Mouse (Mus musculus): ENCODE measurements around the gene Bpifc. TPM values are rescaled to one million over a fixed set of nuclear protein-coding genes. Genes with fewer than 3 reads are reported as not detected.

Gene Bpifc
- total and polyA plus RNA-seq, 2 experiments from 2014 or later = 0.15 to 0.33 TPM

DNA sequence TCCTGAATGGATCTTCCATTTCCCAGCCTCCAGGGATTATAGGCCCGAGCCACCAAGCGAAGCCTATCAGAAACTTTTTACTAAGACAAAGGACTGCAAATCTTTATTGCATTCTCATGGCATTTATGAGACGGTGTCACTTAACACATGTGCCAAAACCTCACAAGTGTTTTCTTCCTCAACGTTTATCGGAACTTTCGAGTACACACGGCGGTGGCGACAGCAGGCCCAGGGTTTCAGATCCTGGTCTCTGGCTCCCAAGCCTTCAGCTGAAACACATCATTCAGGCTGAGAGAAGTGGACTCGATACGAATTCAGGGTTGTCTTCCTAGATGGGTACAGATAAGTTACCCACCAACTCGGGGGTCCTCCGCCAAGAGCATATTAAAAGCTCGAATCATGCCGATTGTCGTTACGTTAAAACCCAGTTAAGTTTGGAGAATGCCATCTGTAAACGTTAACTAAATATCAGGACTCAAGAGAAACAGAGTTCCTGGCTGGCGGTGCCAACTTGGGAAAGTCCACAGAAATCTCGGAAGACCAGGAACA lies 54.8 kb downstream of the Bpifc start:
- no peaks in the 10 kb centered on the region for H3K9me3 ChIP-seq (ENCODE audit: low read length)
- H3K27ac ChIP-seq (ENCODE audit: low read depth, low read length) = peak overlapping the region; percentile 75
- H3K4me1 ChIP-seq (ENCODE audit: insufficient read depth, low read length) = peaks cover 3% of the 10 kb centered on the region; the same call in 1 of the 2 replicates
- H3K4me2 ChIP-seq (ENCODE audit: low read depth, low read length, poor library complexity, severe bottlenecking) = peak overlapping the region; percentile 77
- TF ChIP-seq CTCF (IDR thresholded peaks at IDR 0.05) = no peak
- 5% methylated on average over 20 of the region's 20 CpGs for WGBS
- H3K4me3 ChIP-seq (ENCODE audit: low read depth, low read length) = peak overlapping the region; percentile 97
- no peaks in the 10 kb centered on the region for H3K27me3 ChIP-seq (ENCODE audit: insufficient read depth, low read length)
- peak overlapping the region; percentile 90 for H3K9ac ChIP-seq (replicated peaks; ENCODE audit: low read length, poor library complexity, severe bottlenecking)
- DNase-seq (ENCODE audit: low spot score) (no peak), ATAC-seq (ENCODE audit: low FRiP score) (no peak)
- H3K36me3 ChIP-seq (ENCODE audit: insufficient read depth, low read length) = peaks cover 11% of the 10 kb centered on the region

DNA sequence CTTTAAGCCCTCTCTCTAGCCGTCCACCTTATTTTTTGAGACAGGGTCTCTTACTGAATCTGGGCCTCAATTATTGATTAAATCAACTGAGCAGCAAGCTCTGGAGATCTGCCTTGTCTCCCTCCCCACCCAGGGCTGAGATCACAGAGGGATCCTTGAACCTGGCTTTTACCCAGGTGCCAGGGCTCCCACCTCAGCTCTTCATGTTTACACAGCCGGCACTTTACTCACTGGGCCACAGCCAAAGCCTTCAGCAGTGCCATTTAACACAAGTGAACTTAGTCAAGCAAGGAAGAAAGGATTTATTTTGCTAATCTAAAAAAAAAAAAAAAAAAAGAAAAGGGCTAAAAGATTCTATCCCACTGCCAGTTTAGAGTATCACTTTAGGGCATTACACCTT lies 57.3 kb downstream of the Bpifc start:
- Histone ChIP-seq H3K36me3 (ENCODE audit: insufficient read depth, low read length) (peaks cover 24% of the 10 kb centered on the region), H3K9ac (replicated peaks; ENCODE audit: low read length, poor library complexity, severe bottlenecking) (no peak overlapping the region), H3K4me3 (ENCODE audit: low read depth, low read length) (no peak overlapping the region), H3K4me2 (ENCODE audit: low read depth, low read length, poor library complexity, severe bottlenecking) (no peak overlapping the region), H3K27me3 (ENCODE audit: insufficient read depth, low read length) (no peaks in the 10 kb centered on the region), H3K9me3 (ENCODE audit: low read length) (no peaks in the 10 kb centered on the region), H3K4me1 (ENCODE audit: insufficient read depth, low read length) (peaks cover 3% of the 10 kb centered on the region; the same call in 1 of the 2 replicates), H3K27ac (ENCODE audit: low read depth, low read length) (no peak overlapping the region)
- DNase-seq (ENCODE audit: low spot score) (no peak), ATAC-seq (ENCODE audit: low FRiP score) (no peak)
- 79% methylated on average over 2 of the region's 2 CpGs for WGBS
- no peak for TF ChIP-seq CTCF (IDR thresholded peaks at IDR 0.05)

- ATAC-seq (ENCODE audit: low FRiP score) = no peak
- Histone ChIP-seq H3K9ac (replicated peaks; ENCODE audit: low read length, poor library complexity, severe bottlenecking) (no peak overlapping the region), H3K4me1 (ENCODE audit: insufficient read depth, low read length) (peaks cover 3% of the 10 kb centered on the region; the same call in 1 of the 2 replicates), H3K27me3 (ENCODE audit: insufficient read depth, low read length) (no peaks in the 10 kb centered on the region), H3K9me3 (ENCODE audit: low read length) (no peaks in the 10 kb centered on the region), H3K36me3 (ENCODE audit: insufficient read depth, low read length) (peaks cover 32% of the 10 kb centered on the region), H3K4me3 (ENCODE audit: low read depth, low read length) (no peak overlapping the region), H3K27ac (ENCODE audit: low read depth, low read length) (no peak overlapping the region), H3K4me2 (ENCODE audit: low read depth, low read length, poor library complexity, severe bottlenecking) (no peak overlapping the region)
- WGBS = 92% methylated on average over 3 of the region's 3 CpGs
- TF ChIP-seq CTCF (IDR thresholded peaks at IDR 0.05) = no peak
- DNase-seq (ENCODE audit: low spot score) = no peak
These were observed 58.3 kb downstream of the Bpifc start for GRCm38 (mm10) chr10:85953401-85953800.

- no peak overlapping the region for H3K4me2 ChIP-seq (ENCODE audit: low read depth, low read length, poor library complexity, severe bottlenecking)
- WGBS = 92% methylated on average over 6 of the region's 6 CpGs
- no peak for ATAC-seq (ENCODE audit: low FRiP score)
- H3K4me1 ChIP-seq (ENCODE audit: insufficient read depth, low read length) = peaks cover 3% of the 10 kb centered on the region; the same call in 1 of the 2 replicates
- no peaks in the 10 kb centered on the region for H3K9me3 ChIP-seq (ENCODE audit: low read length)
- DNase-seq (ENCODE audit: low spot score) = no peak
- no peak overlapping the region for H3K27ac ChIP-seq (ENCODE audit: low read depth, low read length)
- TF ChIP-seq CTCF (IDR thresholded peaks at IDR 0.05) = no peak
- peaks cover 43% of the 10 kb centered on the region for H3K36me3 ChIP-seq (ENCODE audit: insufficient read depth, low read length)
- no peak overlapping the region for H3K4me3 ChIP-seq (ENCODE audit: low read depth, low read length)
- no peaks in the 10 kb centered on the region for H3K27me3 ChIP-seq (ENCODE audit: insufficient read depth, low read length)
- H3K9ac ChIP-seq (replicated peaks; ENCODE audit: low read length, poor library complexity, severe bottlenecking) = no peak overlapping the region
These were observed 59.8 kb downstream of the Bpifc start for GRCm38 (mm10) chr10:85951765-85952443.

- no peak for TF ChIP-seq CTCF (IDR thresholded peaks at IDR 0.05)
- Histone ChIP-seq H3K4me2 (ENCODE audit: low read depth, low read length, poor library complexity, severe bottlenecking) (no peak overlapping the region), H3K9me3 (ENCODE audit: low read length) (no peaks in the 10 kb centered on the region), H3K4me3 (ENCODE audit: low read depth, low read length) (no peak overlapping the region), H3K36me3 (ENCODE audit: insufficient read depth, low read length) (peaks cover 65% of the 10 kb centered on the region), H3K9ac (replicated peaks; ENCODE audit: low read length, poor library complexity, severe bottlenecking) (no peak overlapping the region), H3K27me3 (ENCODE audit: insufficient read depth, low read length) (no peaks in the 10 kb centered on the region), H3K4me1 (ENCODE audit: insufficient read depth, low read length) (no peaks in the 10 kb centered on the region), H3K27ac (ENCODE audit: low read depth, low read length) (no peak overlapping the region)
- DNase-seq (ENCODE audit: low spot score) = peak; percentile 36
- WGBS = 86% methylated on average over 8 of the region's 8 CpGs
- ATAC-seq (ENCODE audit: low FRiP score) = no peak
These were observed 63.1 kb downstream of the Bpifc start for GRCm38 (mm10) chr10:85948483-85949196.

Data from midbrain, postnatal 0 days (tissue).